Mouse (Mus musculus) midbrain, embryonic 12.5 days (tissue): ENCODE results near the gene Fbxo46. TPM values are rescaled to one million over a fixed set of nuclear protein-coding genes. Genes with fewer than 3 reads are reported as not detected.
A peak's percentile ranks its signal among the peaks of the same experiment; 100 is the strongest.

ENCODE experiments used
- ATAC-seq: fragments of 200-750 bp; cut with Nextera tagmentation; 2 replicates; pipeline ENCODE4 v1.8.0; 2017; ENCODE audit warnings: low read depth, moderate TSS enrichment, moderate library complexity; ENCODE audit not compliant: low FRiP score
- H3K27ac ChIP-seq: fragments of 300-500 bp; sonication (generic); replicated peaks from 2 replicates; pipeline ENCODE4 v1.5.1; 2016; ENCODE audit warnings: mild to moderate bottlenecking
- H3K27me3 ChIP-seq: fragments of 300-500 bp; sonication (generic); 2 replicates; pipeline ENCODE4 v1.6.1; 2016; ENCODE audit warnings: mild to moderate bottlenecking
- H3K36me3 ChIP-seq: fragments of 300-500 bp; sonication (generic); 2 replicates; pipeline ENCODE4 v1.6.1; 2016
- H3K4me1 ChIP-seq: fragments of 300-500 bp; sonication (generic); 2 replicates; pipeline ENCODE4 v1.6.1; 2016
- H3K4me2 ChIP-seq: fragments of 300-500 bp; sonication (generic); replicated peaks from 2 replicates; pipeline ENCODE4 v1.6.1; 2016; ENCODE audit warnings: mild to moderate bottlenecking, moderate library complexity
- H3K4me3 ChIP-seq: fragments of 300-500 bp; sonication (generic); 2 replicates; pipeline ENCODE4 v1.5.1; 2016; ENCODE audit warnings: mild to moderate bottlenecking
- H3K9ac ChIP-seq: fragments of 300-500 bp; sonication (generic); replicated peaks from 2 replicates; pipeline ENCODE4 v1.6.1; 2016; ENCODE audit warnings: mild to moderate bottlenecking, moderate library complexity
- H3K9me3 ChIP-seq: fragments of 300-500 bp; sonication (generic); 2 replicates; pipeline ENCODE4 v1.6.1; 2016; ENCODE audit warnings: mild to moderate bottlenecking
- WGBS: fragments of 180-500 bp; shearing (Covaris S2); methylation state at CpG from one replicate; pipeline ENCODE4 v1.1.7; 2016; 5-methylcytosine and 5-hydroxymethylcytosine counted together
- polyA plus RNA-seq: library from polyadenylated mRNA; unstranded; fragments of >200 nt; fragmentation: Nextera tagmentation; extraction: Ambion mirVana; gene quantifications from 2 replicates; pipeline ENCODE4 v1.2.1, GENCODE M21; 2016

Fbxo46 gene
- polyA plus RNA-seq, 1 experiment from 2014 or later: 20.6 TPM

DNA sequence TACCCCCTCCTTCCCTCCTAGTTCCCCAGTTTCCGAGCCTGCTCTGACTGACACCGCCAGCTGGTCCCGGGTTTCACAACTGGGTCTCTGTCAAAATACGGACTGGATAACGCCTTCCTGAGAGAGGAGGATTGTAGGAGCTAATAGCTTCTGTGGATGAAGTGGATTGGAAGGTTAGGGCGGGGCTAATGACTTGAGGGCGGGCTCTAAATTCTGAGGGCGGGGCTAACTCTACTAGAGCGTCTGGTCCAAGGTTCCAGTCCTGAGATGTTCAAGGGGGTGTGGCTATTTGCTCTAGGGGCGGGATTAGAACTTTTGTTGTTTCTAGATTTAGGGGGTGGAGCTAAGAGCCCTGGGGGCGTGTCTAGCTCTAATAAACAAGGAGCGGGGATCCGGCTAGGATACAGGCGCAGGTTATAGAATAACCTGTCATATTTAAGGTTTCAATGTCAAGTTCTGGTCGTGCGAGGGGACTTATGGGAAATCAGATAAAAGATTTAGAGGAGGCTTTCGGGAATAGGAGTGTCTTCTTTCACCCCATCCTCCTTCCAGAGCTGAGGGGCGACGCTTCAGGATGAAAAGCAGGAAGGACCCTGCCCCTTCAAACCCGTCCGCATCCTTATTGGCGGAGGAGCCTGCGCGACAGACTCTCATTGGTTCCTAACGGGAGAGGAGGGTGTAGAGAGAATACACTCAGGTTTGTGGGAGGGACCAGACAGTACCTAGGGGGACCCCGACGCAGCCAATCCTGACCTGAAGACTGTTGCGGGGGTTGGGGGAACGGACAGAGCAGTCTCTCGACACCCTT is 56.3 kb downstream of the Fbxo46 start, which contains the start of gene Eml2:
Eml2 (plus strand) TSS at position 714 of the 808 bp plus-strand sequence.
- Histone ChIP-seq H3K36me3 (no peaks in the 10 kb centered on the region), H3K4me3 (peak within 1 kb of the TSS; percentile 45), H3K4me2 (peak within 1 kb of the TSS; percentile 56), H3K4me1 (peaks cover 50% of the 10 kb centered on the region), H3K27ac (peak within 1 kb of the TSS; percentile 46), H3K9me3 (no peaks in the 10 kb centered on the region), H3K27me3 (peaks cover 59% of the 10 kb centered on the region), H3K9ac (peak within 1 kb of the TSS; percentile 53)
- under 1% methylated on average over 30 of the region's 30 CpGs for WGBS
- ATAC-seq: peak; percentile 92

DNA sequence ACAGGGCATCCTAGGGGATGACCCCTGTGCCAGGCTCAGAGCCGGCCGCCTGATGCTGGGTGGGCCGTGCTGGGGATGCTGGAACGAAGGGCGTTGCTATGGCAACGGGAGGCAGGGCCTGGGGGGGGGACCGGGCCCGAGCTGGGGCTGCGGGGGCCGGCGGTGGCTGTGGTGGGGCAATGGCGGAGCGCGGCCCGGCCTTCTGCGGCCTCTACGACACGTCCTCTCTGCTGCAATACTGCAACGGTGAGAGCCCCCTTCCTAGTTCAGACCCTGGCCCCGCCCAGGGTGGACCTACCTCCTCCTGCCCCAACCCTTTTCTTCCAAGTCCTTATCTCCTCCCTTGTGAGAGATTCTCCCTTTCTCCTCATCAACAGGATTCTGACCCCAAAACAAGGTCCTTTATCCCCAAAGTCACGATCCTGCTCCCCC is 56.9 kb downstream of the Fbxo46 start:
- peak overlapping the region; percentile 53 for H3K9ac ChIP-seq
- H3K36me3 ChIP-seq: no peaks in the 10 kb centered on the region
- H3K4me2 ChIP-seq: peak overlapping the region; percentile 56
- no peaks in the 10 kb centered on the region for H3K9me3 ChIP-seq
- H3K27ac ChIP-seq: peak overlapping the region; percentile 46
- peak; percentile 27 for ATAC-seq
- 2% methylated on average over 13 of the region's 21 CpGs for WGBS
- H3K4me1 ChIP-seq: peaks cover 55% of the 10 kb centered on the region
- peak overlapping the region; percentile 45 for H3K4me3 ChIP-seq
- peaks cover 65% of the 10 kb centered on the region for H3K27me3 ChIP-seq

DNA sequence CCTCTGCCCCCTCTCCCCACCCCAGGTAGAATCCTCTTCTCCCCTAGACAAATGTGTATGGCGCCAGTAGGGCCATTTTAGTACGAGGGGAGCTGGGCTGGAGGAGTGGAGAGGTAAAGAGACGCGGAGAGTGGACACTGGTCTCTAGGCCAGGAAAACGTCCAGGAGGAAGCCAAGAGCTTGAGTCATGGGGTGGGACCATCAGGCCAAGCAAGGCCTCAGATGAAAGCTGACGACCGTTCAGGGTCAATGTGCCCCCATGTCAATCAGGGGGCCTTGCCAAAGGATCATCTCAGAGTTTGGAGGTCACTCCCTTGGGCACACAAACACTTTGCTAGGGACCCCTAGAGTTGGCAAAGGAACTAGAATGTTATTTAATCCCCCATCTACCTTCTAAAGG is 57.6 kb downstream of the Fbxo46 start:
- Histone ChIP-seq H3K4me1 (peaks cover 55% of the 10 kb centered on the region), H3K9me3 (no peaks in the 10 kb centered on the region), H3K27ac (no peak overlapping the region), H3K4me2 (peak overlapping the region; percentile 56), H3K4me3 (peak overlapping the region; percentile 45), H3K9ac (peak overlapping the region; percentile 53), H3K36me3 (no peaks in the 10 kb centered on the region), H3K27me3 (peaks cover 69% of the 10 kb centered on the region)
- no peak for ATAC-seq
- 61% methylated on average over 7 of the region's 7 CpGs for WGBS

DNA sequence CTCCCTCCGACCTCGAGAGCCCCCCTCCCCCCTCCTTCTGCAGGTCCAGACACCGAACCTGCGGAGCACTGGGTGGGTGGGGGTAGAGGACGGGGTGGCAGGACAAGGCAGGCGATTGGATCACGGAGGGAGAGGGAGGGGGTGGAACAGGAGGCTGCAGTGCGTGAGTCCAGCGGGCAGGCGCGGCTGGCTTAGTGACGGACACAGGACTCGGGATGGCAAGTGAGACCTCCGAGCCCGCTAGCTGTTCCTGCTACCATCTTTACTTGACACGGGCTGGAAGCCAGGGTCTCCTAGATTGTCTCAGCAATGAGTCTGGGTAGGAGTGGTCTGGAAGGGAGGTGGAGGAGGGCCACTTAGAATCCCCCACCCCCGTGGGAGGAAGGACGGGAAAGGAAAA is 58.4 kb downstream of the Fbxo46 start:
- 6% methylated on average over 18 of the region's 18 CpGs for WGBS
- H3K27me3 ChIP-seq: peaks cover 69% of the 10 kb centered on the region
- peak overlapping the region; percentile 45 for H3K4me3 ChIP-seq
- peak overlapping the region; percentile 39; the same call in 1 of the 2 replicates for H3K9ac ChIP-seq
- no peaks in the 10 kb centered on the region for H3K9me3 ChIP-seq
- H3K36me3 ChIP-seq: no peaks in the 10 kb centered on the region
- H3K4me1 ChIP-seq: peaks cover 47% of the 10 kb centered on the region
- H3K4me2 ChIP-seq: peak overlapping the region; percentile 56
- ATAC-seq: no peak
- no peak overlapping the region for H3K27ac ChIP-seq

DNA sequence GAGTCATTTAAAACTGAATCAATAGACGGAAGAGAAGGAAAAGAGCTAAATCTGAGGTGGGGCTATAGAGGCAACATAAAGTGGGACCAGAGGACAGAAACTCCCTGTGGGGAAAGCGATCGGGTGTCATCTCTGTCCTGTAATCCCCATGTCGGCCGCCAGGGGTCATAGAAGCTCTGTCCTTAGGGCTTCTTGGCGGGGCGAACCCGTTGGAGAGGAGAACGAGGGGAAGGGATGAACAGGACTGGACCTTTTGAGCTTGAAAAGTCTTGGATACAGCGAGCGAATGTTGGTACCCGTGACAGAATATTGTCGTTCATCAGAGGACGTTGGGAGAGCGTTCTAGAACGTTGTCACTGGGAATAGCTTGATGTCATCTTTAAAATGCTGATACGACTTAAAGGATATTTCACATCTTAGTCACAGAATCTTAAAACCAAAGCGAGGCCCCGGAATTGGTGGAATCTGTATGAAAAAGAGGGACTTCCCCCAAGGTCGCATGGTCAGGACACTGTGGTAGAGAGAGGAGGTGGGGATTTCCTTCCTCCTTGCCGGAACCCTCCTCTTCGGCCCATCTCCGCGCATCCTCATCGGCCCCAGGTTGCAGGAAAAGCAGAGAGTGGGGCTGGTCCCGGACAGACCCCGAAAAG is 58.9 kb downstream of the Fbxo46 start:
- 7% methylated on average over 27 of the region's 27 CpGs for WGBS
- no peaks in the 10 kb centered on the region for H3K9me3 ChIP-seq
- no peak for ATAC-seq
- H3K4me2 ChIP-seq: peak overlapping the region; percentile 56
- peak overlapping the region; percentile 39; the same call in 1 of the 2 replicates for H3K9ac ChIP-seq
- H3K4me1 ChIP-seq: peaks cover 42% of the 10 kb centered on the region
- no peak overlapping the region for H3K27ac ChIP-seq
- 0 out of 2 replicates have a peak, but pooled peaks cover 3% of the 10 kb centered on the region for H3K36me3 ChIP-seq
- peaks cover 66% of the 10 kb centered on the region for H3K27me3 ChIP-seq
- H3K4me3 ChIP-seq: peak overlapping the region; percentile 45

DNA sequence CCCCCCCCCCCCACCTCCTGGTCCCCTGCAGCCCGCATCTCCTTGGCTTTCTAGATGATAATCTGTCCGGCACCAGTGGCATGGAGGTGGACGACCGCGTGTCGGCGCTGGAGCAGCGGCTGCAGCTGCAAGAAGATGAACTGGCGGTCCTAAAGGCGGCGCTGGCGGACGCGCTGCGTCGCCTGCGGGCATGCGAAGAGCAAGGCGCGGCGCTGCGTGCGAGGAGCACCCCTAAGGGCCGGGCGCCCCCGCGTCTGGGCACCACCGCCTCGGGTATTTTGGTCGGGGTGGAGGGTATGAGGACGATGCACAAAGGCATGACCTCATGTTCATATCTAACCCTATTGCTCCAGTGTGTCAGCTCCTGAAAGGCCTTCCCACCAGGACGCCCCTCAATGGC is 59.5 kb downstream of the Fbxo46 start:
- no peaks in the 10 kb centered on the region for H3K9me3 ChIP-seq
- under 1% methylated on average over 32 of the region's 32 CpGs for WGBS
- peak overlapping the region; percentile 45 for H3K4me3 ChIP-seq
- peak overlapping the region; percentile 56 for H3K4me2 ChIP-seq
- H3K9ac ChIP-seq: no peak overlapping the region
- ATAC-seq: no peak
- 0 out of 2 replicates have a peak, but pooled peaks cover 6% of the 10 kb centered on the region for H3K36me3 ChIP-seq
- H3K27ac ChIP-seq: no peak overlapping the region
- H3K27me3 ChIP-seq: peaks cover 64% of the 10 kb centered on the region
- peaks cover 43% of the 10 kb centered on the region for H3K4me1 ChIP-seq

DNA sequence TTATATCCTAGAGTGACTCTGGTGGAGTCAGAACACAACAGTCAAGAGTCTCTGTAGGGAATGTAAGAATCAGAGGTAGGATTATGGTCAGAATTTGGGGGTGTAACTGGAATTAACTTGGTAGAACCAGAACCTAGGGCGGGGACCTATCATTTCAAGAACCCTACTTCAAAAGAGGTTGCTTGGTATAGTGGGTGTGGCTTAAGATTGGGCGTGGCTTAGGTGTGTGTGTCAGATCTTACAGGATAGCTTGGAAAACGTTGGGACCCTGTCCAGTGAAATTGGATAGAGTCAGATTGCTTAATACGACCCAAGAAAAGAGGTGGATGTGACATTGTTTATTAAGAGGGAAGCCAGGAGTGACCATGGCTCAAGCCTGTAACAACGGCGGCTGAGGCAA is 60.3 kb downstream of the Fbxo46 start:
- Histone ChIP-seq H3K4me2 (peak overlapping the region; percentile 56; the same call in 1 of the 2 replicates), H3K9ac (no peak overlapping the region), H3K36me3 (0 out of 2 replicates have a peak, but pooled peaks cover 6% of the 10 kb centered on the region), H3K4me3 (peak overlapping the region; percentile 45; the same call in 1 of the 2 replicates), H3K27me3 (peaks cover 64% of the 10 kb centered on the region), H3K4me1 (peaks cover 50% of the 10 kb centered on the region), H3K27ac (no peak overlapping the region), H3K9me3 (no peaks in the 10 kb centered on the region)
- 42% methylated on average over 6 of the region's 6 CpGs for WGBS
- ATAC-seq: no peak

DNA sequence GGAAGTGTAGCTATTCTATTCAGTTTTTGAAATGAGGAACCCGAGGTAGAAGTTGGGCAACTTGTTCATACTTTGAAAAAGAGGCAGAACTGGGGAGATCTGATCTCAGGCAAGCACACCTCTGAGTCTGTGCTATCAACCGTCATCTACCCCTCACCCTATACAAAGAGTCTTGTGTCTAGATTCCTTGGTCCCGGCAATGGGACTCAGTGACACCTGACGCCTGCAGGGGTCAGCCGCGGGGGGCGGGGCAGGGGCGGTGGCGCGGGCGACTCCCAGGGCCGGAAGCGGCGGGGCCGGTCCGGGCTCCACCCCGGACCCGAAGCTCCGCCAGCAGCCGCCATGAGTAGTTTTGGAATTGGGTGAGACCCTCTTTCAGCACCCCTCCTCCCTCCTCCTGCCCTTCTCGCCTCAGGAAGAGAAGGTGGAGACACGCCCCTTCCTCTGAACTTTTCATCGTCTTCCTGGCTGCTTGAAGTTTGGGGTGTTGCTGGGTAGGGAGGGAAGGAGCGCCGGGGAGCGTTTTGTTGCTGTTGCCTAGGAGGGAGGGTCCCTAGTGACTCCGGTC is 61.3 kb downstream of the Fbxo46 start:
- Histone ChIP-seq H3K9ac (peak overlapping the region; percentile 45), H3K9me3 (no peaks in the 10 kb centered on the region), H3K27me3 (peaks cover 57% of the 10 kb centered on the region), H3K36me3 (peaks cover 8% of the 10 kb centered on the region; the same call in 1 of the 2 replicates), H3K4me2 (peak overlapping the region; percentile 54), H3K4me1 (peaks cover 52% of the 10 kb centered on the region), H3K27ac (no peak overlapping the region), H3K4me3 (peak overlapping the region; percentile 43)
- ATAC-seq: no peak
- WGBS: 1% methylated on average over 26 of the region's 27 CpGs

DNA sequence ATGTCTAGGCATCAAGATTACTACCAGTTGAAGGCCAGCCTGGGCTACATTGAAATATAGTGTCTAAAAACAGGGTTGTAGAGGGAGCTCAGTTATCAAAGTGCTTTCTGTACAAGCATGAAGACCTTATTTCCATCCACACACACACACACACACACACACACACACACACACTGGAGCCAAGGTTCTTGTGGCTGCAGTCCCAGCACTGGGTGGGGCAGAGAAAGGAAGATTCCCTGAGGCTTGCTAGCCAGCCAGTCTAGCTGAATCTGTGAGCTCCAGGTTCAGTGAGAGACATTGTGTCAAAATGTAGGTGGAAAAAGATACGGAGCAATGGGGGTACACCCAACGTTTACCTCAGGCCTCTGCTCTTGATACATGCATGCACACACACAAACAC is 64.6 kb downstream of the Fbxo46 start:
- peaks cover 29% of the 10 kb centered on the region; the same call in 1 of the 2 replicates for H3K36me3 ChIP-seq
- peaks cover 35% of the 10 kb centered on the region for H3K4me1 ChIP-seq
- no peak overlapping the region for H3K4me3 ChIP-seq
- peaks cover 24% of the 10 kb centered on the region for H3K27me3 ChIP-seq
- no peak overlapping the region for H3K9ac ChIP-seq
- 84% methylated on average over 2 of the region's 2 CpGs for WGBS
- ATAC-seq: no peak
- no peak overlapping the region for H3K4me2 ChIP-seq
- peak overlapping the region; percentile 35; the same call in 1 of the 2 replicates for H3K27ac ChIP-seq
- H3K9me3 ChIP-seq: no peaks in the 10 kb centered on the region

DNA sequence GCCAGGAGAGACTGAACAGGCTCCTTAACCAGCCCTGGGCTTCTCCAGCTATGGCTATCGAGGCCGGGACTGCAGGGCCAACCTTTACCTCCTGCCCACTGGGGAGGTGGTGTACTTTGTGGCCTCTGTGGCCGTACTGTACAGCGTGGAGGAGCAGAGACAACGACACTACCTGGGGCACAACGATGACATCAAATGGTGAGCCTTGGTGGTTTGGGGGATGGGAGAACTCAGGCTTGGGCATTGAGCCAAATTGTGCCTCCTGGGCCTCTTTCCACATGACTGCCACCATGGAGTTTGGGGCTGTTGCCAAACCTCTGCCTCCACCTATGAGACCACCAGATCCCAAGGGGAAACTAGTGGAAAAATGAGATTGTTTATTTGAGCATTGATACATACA is 65.1 kb downstream of the Fbxo46 start:
- WGBS: 75% methylated on average over 6 of the region's 6 CpGs
- Histone ChIP-seq H3K4me3 (no peak overlapping the region), H3K4me1 (peaks cover 30% of the 10 kb centered on the region), H3K9ac (no peak overlapping the region), H3K9me3 (no peaks in the 10 kb centered on the region), H3K27me3 (peaks cover 19% of the 10 kb centered on the region), H3K4me2 (no peak overlapping the region), H3K36me3 (peaks cover 30% of the 10 kb centered on the region), H3K27ac (peak overlapping the region; percentile 35; the same call in 1 of the 2 replicates)
- no peak for ATAC-seq
